Mouse (Mus musculus) frontal cortex, postnatal 10 days (tissue): ENCODE results near the gene Olfr1358.
"Not testable (repeated sequence)": the region's sequence is repeated elsewhere in the genome, so short reads cannot be mapped to it uniquely, and the experiment has no call there.

Experiments
- DNase-seq, 2 experiments: peaks; one replicate each; pipeline ENCODE4 v3.0.0; 2022; ENCODE audit warnings: low spot score in 2 of 2, mixed read lengths in 1 of 2

Olfr1358 gene

GRCm38 (mm10) chr10:78517128-78517527, at the start of gene Olfr1358:
Gene Olfr1358, plus strand, starts transcription at chr10:78517428.
- no peak for DNase-seq

- DNase-seq, result no peak
These were observed 49.4 kb upstream of the Olfr1358 start for GRCm38 (mm10) chr10:78467761-78468310.

- no peak for DNase-seq
These were observed 46.5 kb upstream of the Olfr1358 start for GRCm38 (mm10) chr10:78470582-78471313.

DNA sequence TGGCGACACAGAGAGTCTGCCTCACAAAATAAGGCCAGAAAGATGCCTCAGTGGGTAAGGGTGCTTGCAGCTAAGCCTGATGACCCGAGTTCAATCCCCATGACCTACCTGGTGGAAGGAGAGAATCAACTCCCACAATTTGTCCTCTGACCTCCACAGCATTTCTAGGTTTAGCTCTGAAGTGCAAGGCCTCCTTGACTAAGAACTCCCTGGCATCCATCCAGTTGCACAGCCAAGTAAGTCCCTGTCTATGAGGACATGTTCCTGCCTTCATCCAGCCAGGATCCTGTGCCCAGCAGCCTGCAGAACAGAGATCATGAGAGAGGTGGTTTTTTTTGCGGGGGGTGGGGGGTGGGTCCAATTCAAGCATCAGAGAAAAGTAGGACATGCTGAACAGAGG, 45.2 kb upstream of the Olfr1358 start:
- DNase-seq, result no peak

- no peak for DNase-seq
These were observed 43.8 kb upstream of the Olfr1358 start for GRCm38 (mm10) chr10:78473434-78473833.

DNA sequence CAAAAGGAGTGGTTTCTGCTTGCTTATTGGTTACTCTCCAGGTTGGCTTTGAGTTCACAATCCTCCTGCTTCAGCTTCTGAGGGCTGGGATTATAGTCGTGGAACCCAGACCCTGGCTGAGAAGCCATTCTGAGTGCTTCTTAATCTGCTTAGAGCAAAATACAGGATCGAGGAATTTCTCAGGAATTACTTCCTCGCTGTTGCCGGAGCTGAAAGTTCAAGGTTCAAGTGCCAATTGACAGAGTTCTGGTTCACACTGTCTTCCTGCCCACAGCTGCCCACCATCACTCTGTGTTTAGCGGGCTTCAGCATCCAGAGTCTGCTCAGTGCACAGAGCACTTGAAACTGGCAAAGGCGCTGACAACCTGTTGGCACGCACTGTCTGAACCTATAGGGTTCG, 42.5 kb upstream of the Olfr1358 start:
- no peak for DNase-seq

DNA sequence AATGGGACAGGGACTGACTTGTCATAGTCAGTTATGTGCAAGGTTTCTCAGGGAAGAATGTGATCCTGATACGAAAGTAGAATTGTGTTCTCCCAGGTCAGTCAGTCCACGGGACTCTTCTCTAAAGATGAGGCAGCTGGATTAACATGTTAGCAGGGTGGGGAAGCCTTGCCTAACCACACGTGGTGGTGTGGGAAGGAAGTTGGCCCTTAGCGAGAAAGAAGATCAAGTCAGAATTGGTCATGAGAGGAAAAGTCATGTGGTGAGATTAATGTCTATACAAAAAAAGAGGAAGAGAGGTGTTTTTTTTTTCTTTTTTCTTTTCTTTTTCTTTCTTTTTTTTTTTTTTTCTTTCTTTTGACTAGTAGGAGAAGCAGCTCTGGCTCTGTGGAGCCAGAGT, 40.4 kb upstream of the Olfr1358 start:
- no peak for DNase-seq

- DNase-seq, result no peak
These were observed 36.0 kb upstream of the Olfr1358 start for GRCm38 (mm10) chr10:78480954-78481927.

DNA sequence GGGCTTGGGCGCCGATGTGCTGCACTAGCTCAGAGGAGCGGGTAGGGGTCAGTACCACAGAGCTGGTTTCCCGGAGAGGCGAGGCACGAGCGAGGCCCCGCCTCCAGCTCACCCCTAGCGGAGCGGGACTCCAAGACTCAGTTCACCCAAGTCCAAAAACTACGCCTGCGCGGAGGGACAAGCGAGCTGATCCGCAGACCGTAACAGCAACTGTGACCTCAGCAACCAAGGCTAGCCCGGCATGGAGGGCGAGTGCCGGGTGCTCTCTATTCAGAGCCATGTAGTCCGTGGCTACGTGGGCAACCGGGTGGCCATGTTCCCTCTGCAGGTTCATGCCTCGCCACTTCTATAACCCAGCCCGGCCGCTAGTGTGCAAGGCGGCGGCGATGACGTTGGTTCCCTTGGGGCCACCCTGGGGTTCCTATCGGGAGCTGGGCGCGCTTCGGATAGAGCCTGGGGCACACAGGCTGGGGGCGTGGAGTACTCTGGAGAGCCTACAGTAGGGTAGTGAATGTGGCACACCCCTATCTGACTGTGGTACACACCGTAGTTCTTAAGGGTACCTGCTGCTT, 35.2 kb upstream of the Olfr1358 start:
- DNase-seq, result no peak

DNA sequence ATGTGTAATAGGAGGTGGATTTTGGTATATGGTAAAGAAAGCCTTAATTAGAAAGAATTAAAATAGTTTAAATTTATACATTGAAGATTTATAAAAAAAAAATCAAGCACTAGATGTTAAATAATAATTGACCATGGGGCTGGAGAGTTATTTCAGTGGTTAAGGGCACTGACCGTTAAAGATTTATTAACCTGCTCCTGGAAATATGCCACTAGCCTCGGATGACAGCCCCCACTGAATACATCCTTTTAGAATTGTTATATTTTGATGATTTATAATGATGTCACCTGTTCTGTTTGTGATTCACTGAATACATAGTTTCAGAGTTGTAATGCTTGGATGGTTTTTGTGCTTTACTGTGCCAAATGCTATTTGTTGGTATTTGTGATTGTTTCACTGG, 31.9 kb upstream of the Olfr1358 start:
- DNase-seq, result not testable (repeated sequence)

GRCm38 (mm10) chr10:78486871-78487270, 30.4 kb upstream of the Olfr1358 start:
- DNase-seq, result no peak

DNA sequence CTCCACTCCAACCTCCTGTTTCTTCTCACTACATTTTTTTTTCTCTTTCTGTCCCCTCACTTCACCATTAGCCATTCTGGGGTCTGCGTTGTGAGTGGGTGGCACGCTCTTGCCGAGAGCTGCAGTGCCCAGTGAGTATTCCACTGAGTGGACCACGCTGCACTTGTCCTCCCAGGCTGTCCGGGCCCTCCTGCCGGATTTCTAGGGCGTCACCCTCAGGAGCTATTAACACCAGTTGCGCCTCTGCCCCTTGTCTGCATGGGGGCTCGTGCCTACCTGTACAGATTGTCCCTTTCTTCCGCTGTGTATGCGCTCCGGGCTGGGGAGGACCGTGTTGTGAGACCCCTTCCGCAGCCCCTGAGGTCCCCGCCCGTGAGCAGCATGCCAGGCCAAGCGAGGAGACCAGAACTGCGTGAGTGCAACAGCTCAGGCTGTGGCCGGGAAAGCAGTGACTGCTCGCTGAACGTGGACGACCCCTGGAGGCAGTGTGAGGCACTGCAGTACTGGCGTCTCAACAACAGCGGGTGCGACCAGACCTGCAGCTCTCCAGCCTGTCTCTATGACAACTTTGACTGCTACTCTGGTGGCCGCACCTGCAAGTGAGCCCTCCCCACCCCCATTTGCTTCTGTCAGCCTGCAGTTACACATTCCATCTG, 29.7 kb upstream of the Olfr1358 start:
- peak in 1 of 2 experiments; percentile 71 for DNase-seq

GRCm38 (mm10) chr10:78502986-78503733, 14.1 kb upstream of the Olfr1358 start:
- no peak for DNase-seq

DNA sequence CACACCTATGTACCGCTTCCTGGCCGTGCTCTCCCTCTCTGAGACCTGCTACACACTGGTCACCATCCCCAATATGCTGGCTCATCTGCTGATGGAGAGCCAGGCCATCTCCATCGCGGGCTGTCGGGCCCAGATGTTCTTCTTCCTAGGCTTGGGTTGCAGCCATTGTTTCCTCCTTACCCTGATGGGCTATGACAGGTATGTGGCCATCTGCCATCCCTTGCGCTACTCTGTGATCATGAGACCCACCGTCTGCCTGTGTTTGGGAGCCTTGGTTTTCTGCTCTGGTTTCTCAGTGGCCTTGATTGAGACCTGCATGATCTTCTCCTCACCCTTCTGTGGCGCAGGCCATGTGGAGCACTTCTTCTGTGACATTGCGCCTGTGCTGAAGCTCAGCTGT, 2.6 kb downstream of the Olfr1358 start:
- DNase-seq, result no peak

DNA sequence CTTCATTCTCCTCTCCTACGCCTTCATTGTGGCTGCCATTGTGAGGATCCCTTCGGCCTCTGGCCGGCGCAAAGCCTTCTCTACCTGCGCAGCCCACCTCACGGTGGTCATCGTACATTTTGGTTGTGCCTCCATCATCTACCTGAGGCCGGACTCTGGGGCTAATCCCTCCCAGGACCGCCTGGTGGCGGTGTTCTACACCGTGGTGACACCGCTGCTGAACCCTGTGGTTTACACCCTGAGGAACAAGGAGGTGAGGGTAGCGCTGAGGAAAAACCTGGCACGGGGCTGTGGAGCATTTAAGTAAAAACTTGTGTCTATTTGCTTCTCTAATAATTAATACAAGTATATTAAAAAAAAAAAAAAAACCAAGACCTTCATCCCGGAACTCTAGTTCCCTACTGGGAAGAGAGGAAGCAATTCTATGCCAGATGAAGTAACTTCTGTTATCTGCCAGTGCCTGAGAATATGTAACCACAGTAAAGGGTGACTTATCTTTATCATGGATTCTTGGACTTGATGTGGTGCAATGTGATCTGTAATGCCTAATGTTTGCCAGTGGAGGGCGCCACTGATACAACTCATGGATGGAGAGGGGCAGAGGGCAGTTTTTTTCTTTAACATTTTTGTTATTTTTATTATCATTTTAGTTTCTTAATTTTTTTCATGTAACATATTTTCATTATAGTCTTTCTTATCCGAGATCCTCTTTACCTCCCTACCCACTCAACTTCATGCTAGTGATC, 3.2 kb downstream of the Olfr1358 start:
- DNase-seq, result no peak

- DNase-seq, result not testable (repeated sequence)
These were observed 7.8 kb downstream of the Olfr1358 start for GRCm38 (mm10) chr10:78525071-78525470.

- DNase-seq, result no peak
These were observed 8.3 kb downstream of the Olfr1358 start for GRCm38 (mm10) chr10:78525511-78525910.

GRCm38 (mm10) chr10:78540943-78541342, 23.7 kb downstream of the Olfr1358 start:
- no peak for DNase-seq

GRCm38 (mm10) chr10:78565070-78565469, 47.8 kb downstream of the Olfr1358 start:
- DNase-seq, result no peak

- DNase-seq, result no peak
These were observed 52.0 kb downstream of the Olfr1358 start for GRCm38 (mm10) chr10:78569191-78569590.
